ENCODE assay signal across 15 mouse cellular contexts in the genomic region with DNA sequence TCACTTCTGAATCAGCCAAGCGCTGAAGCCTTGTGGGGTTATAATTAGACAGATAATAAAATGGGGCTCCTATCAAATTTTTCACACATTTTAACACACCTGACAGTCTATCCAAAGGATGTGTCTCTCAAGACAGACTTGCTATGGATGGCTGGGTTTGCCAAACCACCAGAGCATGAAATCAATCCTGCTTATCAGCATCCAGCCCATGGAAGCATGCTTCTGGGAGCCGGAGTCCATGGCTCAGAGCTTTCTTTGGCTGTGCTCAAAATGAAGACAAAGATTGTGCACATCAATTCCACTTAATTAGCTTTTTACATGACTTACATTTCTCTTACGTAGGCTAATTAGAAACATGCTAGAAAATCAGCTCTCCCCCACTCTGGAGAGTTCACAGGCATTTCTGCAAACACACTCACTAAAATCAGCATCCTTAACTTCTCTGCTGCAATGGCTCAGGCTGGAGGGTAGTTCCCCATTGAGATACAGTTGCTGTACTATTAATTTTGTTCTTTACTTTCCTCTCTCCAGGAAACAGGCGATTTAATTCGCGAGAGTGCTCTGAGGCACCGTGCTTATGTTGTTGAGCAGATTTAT.
DNase-seq lines count a peak whose midpoint lies in the region; ATAC-seq lines count a peak whose summit lies in the region.
"Had no signal": no experiment of that assay in that cellular context is flagged by ENCODE, and none has a peak within 500 bp of the region (broad histone marks: within the 10 kb centered on the region; RNA-seq: fewer than 3 reads in every experiment).

No protein-coding gene starts in this region.

- no peaks in the 10 kb centered on the region for H3K27me3 ChIP-seq in hindbrain, embryonic 12.5 days
- H3K27me3 ChIP-seq in hindbrain, embryonic 11.5 days (ENCODE audit: control insufficient read depth, insufficient read depth, low read length), result no peaks in the 10 kb centered on the region
- no peaks in the 10 kb centered on the region for H3K27me3 ChIP-seq in neural tube, embryonic 14.5 days (ENCODE audit: control insufficient read depth, insufficient read depth, low read length)
- H3K27me3 ChIP-seq: forebrain, embryonic 12.5 days; stomach, embryonic 15.5 days had no signal

- H3K4me2 ChIP-seq in hindbrain, embryonic 12.5 days (replicated peaks), result no peak overlapping the region
- H3K4me2 ChIP-seq in hindbrain, embryonic 11.5 days (replicated peaks; ENCODE audit: low read depth, low read length), result no peak overlapping the region
- H3K4me2 ChIP-seq in neural tube, embryonic 14.5 days (ENCODE audit: low read depth, low read length), result no peak overlapping the region
- H3K4me2 ChIP-seq: forebrain, embryonic 12.5 days; stomach, embryonic 15.5 days had no signal

- no peak for DNase-seq in hindbrain, embryonic 11.5 days (ENCODE audit: low spot score)
- DNase-seq in A20 (ENCODE audit: low read depth, low spot score), result peak; percentile 18
- DNase-seq in forelimb bud, embryonic 11.5 days (ENCODE audit: low read depth, low spot score), result peak; percentile 13
- no peak for DNase-seq in layer of hippocampus, postnatal 36 days
- no peak for DNase-seq in kidney, postnatal 14 days
- DNase-seq: cerebellum, adult 9-10 months; lung, adult 2 months; right cerebral cortex, postnatal 25 days; thymus, postnatal 14 days had no signal

- peak; percentile 60; the same call in 1 of the 2 replicates for ATAC-seq in hindbrain, embryonic 12.5 days (ENCODE audit: low FRiP score)
- ATAC-seq in hindbrain, embryonic 11.5 days (ENCODE audit: low FRiP score), result no peak
- peak; percentile 83 for ATAC-seq in neural tube, embryonic 14.5 days (ENCODE audit: low read depth)
- ATAC-seq: inflammation-experienced regulatory T-cells, adult 6 months had no signal

- H3K4me1 ChIP-seq in hindbrain, embryonic 12.5 days, result no peaks in the 10 kb centered on the region
- no peaks in the 10 kb centered on the region for H3K4me1 ChIP-seq in hindbrain, embryonic 11.5 days (replicated peaks; ENCODE audit: control insufficient read depth, insufficient read depth, low read length)
- no peaks in the 10 kb centered on the region for H3K4me1 ChIP-seq in neural tube, embryonic 14.5 days (ENCODE audit: control insufficient read depth, insufficient read depth, low read length)
- H3K4me1 ChIP-seq: forebrain, embryonic 12.5 days; stomach, embryonic 15.5 days had no signal

- H3K27ac ChIP-seq in hindbrain, embryonic 12.5 days, result no peak overlapping the region
- H3K27ac ChIP-seq in hindbrain, embryonic 11.5 days (ENCODE audit: low read depth, low read length), result no peak overlapping the region
- H3K27ac ChIP-seq in neural tube, embryonic 14.5 days (ENCODE audit: low read depth, low read length), result no peak overlapping the region
- H3K27ac ChIP-seq: forebrain, embryonic 12.5 days; layer of hippocampus, adult 2 months; stomach, embryonic 15.5 days had no signal

- H3K9ac ChIP-seq in hindbrain, embryonic 12.5 days, result no peak overlapping the region
- H3K9ac ChIP-seq in hindbrain, embryonic 11.5 days (ENCODE audit: low read depth, low read length), result no peak overlapping the region
- H3K9ac ChIP-seq in neural tube, embryonic 14.5 days (replicated peaks; ENCODE audit: low read depth, low read length), result no peak overlapping the region
- H3K9ac ChIP-seq: forebrain, embryonic 12.5 days; stomach, embryonic 15.5 days had no signal

- no peaks in the 10 kb centered on the region for H3K9me3 ChIP-seq in hindbrain, embryonic 12.5 days (replicated peaks)
- no peaks in the 10 kb centered on the region for H3K9me3 ChIP-seq in hindbrain, embryonic 11.5 days (ENCODE audit: control insufficient read depth, low read length)
- no peaks in the 10 kb centered on the region for H3K9me3 ChIP-seq in neural tube, embryonic 14.5 days (ENCODE audit: control insufficient read depth, low read length)
- H3K9me3 ChIP-seq: forebrain, embryonic 12.5 days; stomach, embryonic 15.5 days had no signal

- no peak overlapping the region for H3K4me3 ChIP-seq in hindbrain, embryonic 12.5 days
- no peak overlapping the region for H3K4me3 ChIP-seq in hindbrain, embryonic 11.5 days (ENCODE audit: low read depth, low read length)
- no peak overlapping the region for H3K4me3 ChIP-seq in neural tube, embryonic 14.5 days (ENCODE audit: low read depth, low read length)
- H3K4me3 ChIP-seq: forebrain, embryonic 12.5 days; layer of hippocampus, adult 2 months; stomach, embryonic 15.5 days had no signal

- no peaks in the 10 kb centered on the region for H3K36me3 ChIP-seq in hindbrain, embryonic 12.5 days
- H3K36me3 ChIP-seq in hindbrain, embryonic 11.5 days (ENCODE audit: control insufficient read depth, insufficient read depth, low read length), result no peaks in the 10 kb centered on the region
- no peaks in the 10 kb centered on the region for H3K36me3 ChIP-seq in neural tube, embryonic 14.5 days (ENCODE audit: control insufficient read depth, insufficient read depth, low read length)
- H3K36me3 ChIP-seq: forebrain, embryonic 12.5 days; stomach, embryonic 15.5 days had no signal

- WGBS in hindbrain, embryonic 12.5 days, result 80% methylated on average over 7 of the region's 7 CpGs
- WGBS in hindbrain, embryonic 11.5 days, result 85% methylated on average over 7 of the region's 7 CpGs
- 57% methylated on average over 7 of the region's 7 CpGs for WGBS in neural tube, embryonic 14.5 days

Comparison
In these comparisons a context has a peak if more than half of its experiments do, and no peak if none do; other contexts are left out.
1. DNase-seq: peak in A20 (single experiment) and forelimb bud, embryonic 11.5 days (single experiment); none in hindbrain, embryonic 11.5 days (single experiment), layer of hippocampus, postnatal 36 days (0 of 2) and kidney, postnatal 14 days (single experiment).